Mouse (Mus musculus) heart, embryonic 10.5 days (tissue): Measurements from ENCODE around the gene Ywhag. TPM values are rescaled to one million over a fixed set of nuclear protein-coding genes. Genes with fewer than 3 reads are reported as not detected.
A peak's percentile ranks its signal among the peaks of the same experiment; 100 is the strongest.

Experiments used
- DNase-seq: peaks from one replicate; pipeline ENCODE4 v3.0.0-alpha.2; 2017; ENCODE audit warnings: low spot score
- H3K27ac ChIP-seq: fragments of 300-500 bp; sonication (generic); 2 replicates; pipeline ENCODE4 v1.5.1; 2016; ENCODE audit warnings: mild to moderate bottlenecking
- H3K27me3 ChIP-seq: fragments of 300-500 bp; sonication (generic); 2 replicates; pipeline ENCODE4 v1.6.1; 2016; ENCODE audit warnings: mild to moderate bottlenecking; ENCODE audit not compliant: poor library complexity, insufficient read depth, severe bottlenecking
- H3K36me3 ChIP-seq: fragments of 300-500 bp; sonication (generic); 2 replicates; pipeline ENCODE4 v1.6.1; 2016; ENCODE audit warnings: mild to moderate bottlenecking, moderate library complexity
- H3K4me1 ChIP-seq: fragments of 300-500 bp; sonication (generic); 2 replicates; pipeline ENCODE4 v1.6.1; 2016; ENCODE audit warnings: mild to moderate bottlenecking
- H3K4me3 ChIP-seq: fragments of 300-500 bp; sonication (generic); 2 replicates; pipeline ENCODE4 v1.5.1; 2016; ENCODE audit warnings: mild to moderate bottlenecking, moderate library complexity
- H3K9me3 ChIP-seq: fragments of 300-500 bp; sonication (generic); 2 replicates; pipeline ENCODE4 v1.6.1; 2016; ENCODE audit warnings: mild to moderate bottlenecking, moderate library complexity
- WGBS: fragments of 180-500 bp; shearing (Covaris S2); methylation state at CpG from one replicate; pipeline ENCODE4 v1.1.7; 2016; 5-methylcytosine and 5-hydroxymethylcytosine counted together
- polyA plus RNA-seq: library from polyadenylated mRNA; unstranded; fragments of >200 nt; fragmentation: Nextera tagmentation; extraction: Ambion mirVana; gene quantifications from 2 replicates; pipeline ENCODE4 v1.2.1, GENCODE M21; 2016

Gene Ywhag
- 202 and 227 TPM in 2 replicates for polyA plus RNA-seq

DNA sequence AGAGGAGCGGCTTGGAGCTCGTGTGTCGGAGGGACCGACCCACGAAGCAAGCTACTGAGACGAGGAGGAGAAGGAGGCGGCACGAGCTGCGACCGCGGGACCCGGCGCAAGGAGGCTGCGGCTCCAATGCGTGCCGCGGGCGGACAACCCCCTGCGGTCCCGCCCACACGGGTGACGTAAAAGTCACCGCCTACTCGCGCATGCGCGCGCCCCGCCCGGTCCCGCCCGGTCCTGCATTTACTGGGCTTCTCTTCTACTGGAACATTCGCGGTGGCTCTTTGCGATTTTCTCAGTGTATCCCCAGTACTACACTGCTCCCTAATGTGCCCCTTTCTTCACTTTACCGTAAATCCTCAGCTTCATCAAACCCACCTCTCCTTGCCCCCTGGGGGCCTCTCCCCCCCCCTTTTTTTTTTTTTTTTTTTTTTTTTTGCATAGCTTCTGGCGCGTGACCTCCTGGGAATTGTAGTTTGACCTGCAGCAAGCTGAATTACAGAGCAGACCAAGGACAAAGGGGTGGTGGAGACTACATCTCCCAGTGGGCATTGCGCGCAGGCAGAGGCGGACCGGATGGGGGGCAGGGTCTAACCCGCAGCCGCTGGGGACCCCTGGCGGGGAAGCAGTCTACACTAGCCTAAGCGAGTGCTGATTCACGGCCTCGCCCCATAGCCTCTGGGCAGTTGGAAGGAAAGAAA lies at the start of gene Ywhag:
Ywhag (minus strand) TSS at position 136 of the 695 bp plus-strand sequence.
- peak; percentile 99 for DNase-seq
- under 1% methylated on average over 48 of the region's 48 CpGs for WGBS
- no peaks in the 10 kb centered on the region for H3K27me3 ChIP-seq
- peak within 1 kb of the TSS; percentile 86 for H3K4me3 ChIP-seq
- H3K27ac ChIP-seq = peak within 1 kb of the TSS; percentile 97
- H3K36me3 ChIP-seq = peaks cover 28% of the 10 kb centered on the region
- H3K9me3 ChIP-seq = no peaks in the 10 kb centered on the region
- H3K4me1 ChIP-seq = peaks cover 21% of the 10 kb centered on the region

DNA sequence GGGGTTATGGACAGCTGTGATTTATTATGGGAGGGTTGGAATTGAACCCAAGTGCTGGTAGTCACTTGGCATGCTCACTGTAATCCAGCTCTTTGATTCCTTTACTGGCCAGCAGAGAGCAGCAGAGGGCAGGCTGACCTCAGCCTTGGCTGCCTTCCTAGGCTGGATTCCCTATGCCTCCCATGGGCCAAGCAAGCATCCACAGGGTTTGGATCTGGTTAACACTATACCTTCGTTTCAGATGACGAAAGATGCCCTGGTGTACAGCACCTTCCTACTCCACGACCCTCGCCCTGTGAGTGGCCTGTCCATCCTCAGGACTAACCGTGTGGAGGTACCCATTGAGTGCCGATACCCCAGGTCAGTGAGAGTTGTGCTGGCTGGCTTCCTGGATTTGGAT lies 48.0 kb upstream of the Ywhag start:
- no peak for DNase-seq
- H3K4me3 ChIP-seq = no peak overlapping the region
- no peak overlapping the region for H3K27ac ChIP-seq
- H3K27me3 ChIP-seq = 0 out of 2 replicates have a peak, but pooled peaks cover 7% of the 10 kb centered on the region
- no peaks in the 10 kb centered on the region for H3K4me1 ChIP-seq
- H3K36me3 ChIP-seq = no peaks in the 10 kb centered on the region
- H3K9me3 ChIP-seq = no peaks in the 10 kb centered on the region
- WGBS = 38% methylated on average over 6 of the region's 6 CpGs

DNA sequence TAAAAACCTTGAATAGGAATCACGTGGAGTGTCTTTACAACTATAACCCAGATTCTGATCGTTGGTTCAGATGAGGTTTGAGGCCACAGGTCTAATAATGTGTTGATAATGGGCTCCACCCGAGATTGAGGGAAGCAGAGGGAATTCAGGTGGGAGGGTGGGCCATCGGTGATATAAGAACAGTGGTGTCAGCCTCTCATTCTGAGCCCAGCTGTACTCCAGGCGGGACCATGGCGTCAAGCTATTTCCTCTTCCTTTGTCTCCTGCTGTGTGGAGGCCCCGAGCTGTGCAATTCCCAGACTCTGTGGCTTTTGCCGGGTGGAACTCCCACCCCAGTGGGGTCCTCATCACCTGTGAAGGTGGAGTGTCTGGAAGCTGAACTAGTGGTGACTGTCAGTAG lies 45.5 kb upstream of the Ywhag start, which contains the start of gene Zp3:
Zp3 (plus strand) TSS at position 196 of the 400 bp plus-strand sequence.
- WGBS = 76% methylated on average over 8 of the region's 8 CpGs
- Histone ChIP-seq H3K27me3 (0 out of 2 replicates have a peak, but pooled peaks cover 7% of the 10 kb centered on the region), H3K27ac (no peak within 1 kb of the TSS), H3K9me3 (no peaks in the 10 kb centered on the region), H3K4me1 (no peaks in the 10 kb centered on the region), H3K36me3 (no peaks in the 10 kb centered on the region), H3K4me3 (no peak within 1 kb of the TSS)
- no peak for DNase-seq

DNA sequence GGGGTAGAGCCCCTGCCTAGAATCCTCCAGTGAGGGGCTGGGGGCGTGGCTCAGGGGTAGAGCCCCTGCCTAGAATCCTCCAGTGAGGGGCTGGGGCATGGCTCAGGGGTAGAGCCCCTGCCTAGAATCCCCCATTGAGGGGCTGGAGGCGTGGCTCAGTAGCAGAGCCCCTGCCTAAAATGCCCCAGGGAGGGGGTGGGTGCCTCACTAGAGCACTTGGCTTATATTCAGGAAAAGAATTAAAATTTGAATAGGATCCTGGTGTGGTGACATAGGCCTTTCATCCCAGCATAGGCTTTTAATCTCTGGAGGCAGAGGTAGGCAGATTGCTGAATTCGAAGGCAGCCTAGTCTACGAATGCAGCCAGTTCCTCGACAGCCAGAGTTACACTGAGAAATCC lies 45.0 kb upstream of the Ywhag start:
- WGBS = 71% methylated on average over 5 of the region's 5 CpGs
- DNase-seq = no peak
- Histone ChIP-seq H3K4me3 (no peak overlapping the region), H3K4me1 (peaks cover 3% of the 10 kb centered on the region; the same call in 1 of the 2 replicates), H3K27ac (no peak overlapping the region), H3K9me3 (no peaks in the 10 kb centered on the region), H3K27me3 (0 out of 2 replicates have a peak, but pooled peaks cover 7% of the 10 kb centered on the region), H3K36me3 (no peaks in the 10 kb centered on the region)

DNA sequence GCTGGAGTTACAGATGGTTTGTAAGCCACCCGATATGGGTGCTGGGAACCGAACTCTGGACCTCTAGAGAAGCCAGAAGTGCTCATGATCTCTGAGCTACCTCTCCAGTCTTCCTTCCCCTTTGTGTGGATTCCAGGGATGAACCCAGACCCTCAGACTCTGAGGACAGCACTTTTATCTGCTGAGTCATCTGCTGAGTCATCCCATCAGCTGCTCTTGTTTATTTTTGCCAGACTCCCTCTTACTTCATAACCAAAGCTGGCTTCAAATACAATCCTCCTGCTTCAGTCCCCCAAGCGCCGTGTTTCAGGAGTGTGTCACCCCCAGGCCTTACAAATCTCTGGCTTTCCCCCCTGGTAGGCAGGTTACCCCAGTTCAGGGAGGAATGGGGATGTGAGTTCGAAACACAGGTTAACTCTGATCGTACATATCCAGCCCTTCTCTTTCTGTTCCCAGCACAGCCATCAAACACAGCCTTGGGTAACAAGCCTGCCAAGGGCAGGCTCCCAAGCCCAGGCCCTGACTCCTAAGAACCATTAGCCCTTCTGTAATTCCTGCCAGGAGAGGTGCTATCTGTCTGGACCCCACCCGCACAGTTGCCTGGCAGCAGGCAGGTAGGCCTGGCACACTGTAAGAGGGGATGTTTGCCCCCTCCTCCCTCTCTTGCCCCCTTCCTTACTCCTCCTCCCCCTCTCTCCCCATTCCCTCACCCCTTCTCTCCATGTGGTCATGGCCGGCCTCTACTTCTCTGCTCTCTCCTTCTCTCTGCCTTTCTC lies 41.7 kb upstream of the Ywhag start:
- H3K9me3 ChIP-seq = no peaks in the 10 kb centered on the region
- 92% methylated on average over 8 of the region's 8 CpGs for WGBS
- no peaks in the 10 kb centered on the region for H3K27me3 ChIP-seq

DNA sequence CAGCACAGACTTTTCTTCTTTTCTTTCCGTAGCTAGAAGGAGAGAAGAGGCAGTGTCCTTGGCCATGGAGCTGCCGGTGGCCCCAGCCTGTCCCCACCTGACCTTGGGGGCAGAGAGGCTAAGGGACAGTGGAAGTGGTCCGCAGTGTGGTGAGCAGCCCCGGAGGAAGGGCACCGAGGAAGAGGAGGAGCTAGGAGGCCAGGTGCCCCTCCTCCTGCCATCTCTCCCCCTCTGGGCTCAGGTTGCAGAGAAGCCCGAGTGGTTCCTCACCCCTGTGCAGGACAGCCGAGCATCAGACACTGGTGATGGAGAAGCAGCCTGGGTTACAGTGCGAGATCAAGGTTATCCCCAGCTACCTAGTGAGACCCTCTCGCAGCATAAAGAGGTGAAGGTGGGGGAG lies 39.9 kb upstream of the Ywhag start, which contains the start of gene Ssc4d:
Ssc4d (minus strand) TSS at position 167 of the 400 bp plus-strand sequence.
- no peak for DNase-seq
- H3K27ac ChIP-seq = no peak within 1 kb of the TSS
- H3K4me3 ChIP-seq = peak within 1 kb of the TSS; percentile 5; the same call in 1 of the 2 replicates
- no peaks in the 10 kb centered on the region for H3K36me3 ChIP-seq
- no peaks in the 10 kb centered on the region for H3K9me3 ChIP-seq
- WGBS = 14% methylated on average over 9 of the region's 9 CpGs
- peaks cover 6% of the 10 kb centered on the region; the same call in 1 of the 2 replicates for H3K4me1 ChIP-seq
- no peaks in the 10 kb centered on the region for H3K27me3 ChIP-seq

More for the DNA sequence above, 41.7 kb upstream of the Ywhag start:
- H3K4me1 ChIP-seq = peaks cover 6% of the 10 kb centered on the region; the same call in 1 of the 2 replicates
- H3K4me3 ChIP-seq = no peak overlapping the region
- no peak for DNase-seq
- H3K36me3 ChIP-seq = no peaks in the 10 kb centered on the region
- no peak overlapping the region for H3K27ac ChIP-seq

GRCm38 (mm10) chr5:135971876-135972275 lies 37.5 kb upstream of the Ywhag start:
- WGBS = 79% methylated on average over 7 of the region's 7 CpGs
- no peak for DNase-seq
- H3K27ac ChIP-seq = no peak overlapping the region
- H3K9me3 ChIP-seq = no peaks in the 10 kb centered on the region
- H3K4me1 ChIP-seq = peaks cover 6% of the 10 kb centered on the region; the same call in 1 of the 2 replicates
- no peaks in the 10 kb centered on the region for H3K27me3 ChIP-seq
- no peak overlapping the region for H3K4me3 ChIP-seq
- no peaks in the 10 kb centered on the region for H3K36me3 ChIP-seq

GRCm38 (mm10) chr5:135970247-135970646 lies 35.8 kb upstream of the Ywhag start:
- Histone ChIP-seq H3K4me3 (no peak overlapping the region), H3K4me1 (peaks cover 12% of the 10 kb centered on the region), H3K36me3 (no peaks in the 10 kb centered on the region), H3K27ac (no peak overlapping the region), H3K9me3 (no peaks in the 10 kb centered on the region), H3K27me3 (peaks cover 8% of the 10 kb centered on the region; the same call in 1 of the 2 replicates)
- no peak for DNase-seq
- 79% methylated on average over 6 of the region's 6 CpGs for WGBS

DNA sequence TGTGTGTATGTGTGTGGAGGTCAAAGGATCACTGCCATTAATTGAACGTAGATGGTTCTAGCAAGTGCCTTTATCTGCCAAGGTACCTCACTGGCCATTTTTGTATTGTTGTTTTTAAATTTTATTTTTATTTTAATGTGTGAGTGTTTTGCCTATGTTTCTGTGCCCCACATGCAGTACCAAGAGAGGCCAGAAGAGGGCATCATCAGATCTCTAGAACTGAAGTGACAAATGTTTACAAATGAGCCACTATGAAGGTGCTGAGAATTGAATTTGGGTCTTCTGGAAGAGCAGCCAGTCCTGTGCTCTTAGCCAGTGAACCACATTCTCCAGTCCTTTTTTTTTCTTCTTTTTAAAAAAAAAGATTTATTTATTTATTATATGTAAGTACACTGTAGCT lies 34.4 kb upstream of the Ywhag start:
- DNase-seq = no peak
- H3K4me3 ChIP-seq = no peak overlapping the region
- 68% methylated on average over 1 of the region's 1 CpGs for WGBS
- H3K27me3 ChIP-seq = peaks cover 19% of the 10 kb centered on the region
- no peaks in the 10 kb centered on the region for H3K9me3 ChIP-seq
- H3K36me3 ChIP-seq = no peaks in the 10 kb centered on the region
- H3K27ac ChIP-seq = no peak overlapping the region
- peaks cover 6% of the 10 kb centered on the region for H3K4me1 ChIP-seq

GRCm38 (mm10) chr5:135966866-135967265 lies 32.5 kb upstream of the Ywhag start:
- WGBS = 51% methylated on average over 9 of the region's 9 CpGs
- no peak for DNase-seq
- Histone ChIP-seq H3K36me3 (no peaks in the 10 kb centered on the region), H3K27me3 (peaks cover 19% of the 10 kb centered on the region), H3K4me3 (no peak overlapping the region), H3K4me1 (peaks cover 18% of the 10 kb centered on the region), H3K27ac (no peak overlapping the region), H3K9me3 (no peaks in the 10 kb centered on the region)

- Histone ChIP-seq H3K4me3 (peak overlapping the region; percentile 47), H3K27ac (no peak overlapping the region), H3K27me3 (peaks cover 19% of the 10 kb centered on the region), H3K36me3 (no peaks in the 10 kb centered on the region), H3K9me3 (no peaks in the 10 kb centered on the region), H3K4me1 (peaks cover 31% of the 10 kb centered on the region)
- DNase-seq = no peak
- 9% methylated on average over 24 of the region's 24 CpGs for WGBS
These were observed 31.1 kb upstream of the Ywhag start for GRCm38 (mm10) chr5:135965501-135965930.

DNA sequence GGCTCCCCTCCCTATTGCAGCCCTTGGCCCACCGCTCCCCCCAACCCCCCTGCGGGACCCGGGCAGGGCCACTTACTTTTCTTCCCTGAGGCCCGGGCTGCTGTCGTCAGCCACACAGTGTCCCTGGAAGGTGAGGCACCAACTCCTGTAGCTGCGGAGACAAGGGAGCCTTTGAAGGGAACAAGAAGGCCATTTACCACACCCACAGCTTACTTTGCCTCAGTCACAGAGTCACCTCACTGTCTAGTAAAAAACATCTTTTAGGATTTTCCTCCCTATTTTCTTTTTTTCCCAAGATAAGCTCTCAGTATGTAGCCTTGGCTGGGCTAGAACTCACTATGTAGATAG lies 28.8 kb upstream of the Ywhag start:
- Histone ChIP-seq H3K27ac (peak overlapping the region; percentile 95), H3K4me3 (peak overlapping the region; percentile 68), H3K9me3 (no peaks in the 10 kb centered on the region), H3K4me1 (peaks cover 36% of the 10 kb centered on the region), H3K27me3 (peaks cover 19% of the 10 kb centered on the region), H3K36me3 (no peaks in the 10 kb centered on the region)
- WGBS = 6% methylated on average over 6 of the region's 6 CpGs
- no peak for DNase-seq
